Mouse (Mus musculus): ENCODE measurements at regions not wholly inside any gene's neighbourhood (a gene's known extent, or its start where the extent isn't known, plus 50 kb on each side); places are given as distances from the start of the nearest gene placed in this dataset.
A peak's percentile ranks its signal among the peaks of the same experiment; 100 is the strongest.

DNA sequence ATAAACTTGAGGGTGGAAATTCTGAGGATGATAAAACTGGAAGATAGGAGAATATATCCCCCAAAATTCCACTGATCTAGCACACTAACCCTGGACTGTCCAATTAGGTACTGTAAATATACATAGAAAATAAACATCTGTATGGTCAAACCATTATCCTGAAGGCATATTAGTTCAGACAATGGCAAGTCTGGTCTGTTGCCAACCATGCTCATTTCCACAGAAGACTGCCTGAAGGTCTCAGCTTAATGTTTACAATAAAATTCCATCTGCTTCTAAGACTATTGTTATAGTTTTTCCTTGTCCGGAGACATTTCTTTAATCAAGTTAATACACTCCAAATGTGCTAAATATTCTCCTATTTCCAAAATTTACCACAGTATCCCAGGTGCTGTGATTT lies 441.2 kb downstream of the Sorl1 start:
- no peak for DNase-seq (ENCODE audit: low spot score)

DNA sequence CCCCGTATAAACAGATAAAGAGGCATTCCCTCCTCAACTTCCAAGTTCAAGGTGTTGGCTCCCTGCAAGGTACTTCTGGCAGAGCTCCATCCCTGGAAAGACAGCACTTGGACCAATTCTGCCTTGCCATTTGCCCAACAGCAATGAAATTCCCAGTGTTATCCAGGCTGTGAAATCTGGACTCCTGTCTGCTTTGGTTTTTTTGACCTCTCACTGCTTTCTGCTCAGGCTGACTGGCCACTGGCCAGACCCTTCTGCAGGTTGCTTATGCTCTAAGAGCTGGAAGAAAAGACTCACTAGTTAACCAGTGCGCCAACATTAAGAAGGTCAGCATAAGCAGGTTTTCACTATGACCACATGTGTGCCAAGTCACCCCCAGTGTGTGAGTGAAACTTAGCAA lies 448.4 kb downstream of the Sorl1 start:
- DNase-seq (ENCODE audit: low spot score), result no peak

DNA sequence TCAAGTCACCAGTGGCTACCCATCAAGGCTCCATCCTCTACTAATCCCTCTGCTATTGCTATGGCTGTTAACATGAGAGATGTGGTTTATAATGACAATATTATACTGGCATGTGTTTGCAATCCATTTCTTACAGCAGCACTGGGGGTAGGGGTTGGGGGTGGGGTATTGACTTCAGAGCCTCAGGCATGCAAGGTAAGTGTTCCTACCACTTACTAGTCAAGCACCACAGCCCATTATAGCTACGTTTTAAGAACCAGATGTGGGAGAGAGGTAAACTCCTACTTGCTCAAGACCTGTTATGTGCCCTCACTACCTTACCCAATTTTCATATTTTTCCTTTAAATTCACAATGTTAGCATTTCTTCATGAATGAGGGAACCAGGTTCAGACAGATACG lies 451.1 kb downstream of the Sorl1 start:
- DNase-seq (ENCODE audit: low spot score), result no peak

DNA sequence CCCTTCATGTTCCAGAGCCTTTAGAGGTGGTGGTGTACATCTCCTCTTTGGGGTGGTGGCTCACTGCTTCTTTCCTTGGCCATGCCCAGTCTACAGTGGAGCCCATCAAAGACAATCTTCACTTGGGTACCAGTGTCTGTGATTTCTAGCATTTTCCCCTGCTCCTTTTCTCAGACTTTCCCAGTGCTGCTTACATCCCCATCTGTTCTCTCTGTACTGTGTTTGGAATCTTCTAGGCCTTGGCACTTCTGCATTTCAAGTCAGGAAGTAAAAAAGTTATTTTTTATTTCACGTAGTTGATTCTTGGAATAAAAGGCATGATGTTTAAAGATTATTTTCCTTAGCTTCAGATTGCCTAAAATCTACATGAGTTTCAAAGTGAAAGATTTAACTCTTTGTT lies 455.4 kb downstream of the Sorl1 start:
- no peak for DNase-seq (ENCODE audit: low spot score)

DNA sequence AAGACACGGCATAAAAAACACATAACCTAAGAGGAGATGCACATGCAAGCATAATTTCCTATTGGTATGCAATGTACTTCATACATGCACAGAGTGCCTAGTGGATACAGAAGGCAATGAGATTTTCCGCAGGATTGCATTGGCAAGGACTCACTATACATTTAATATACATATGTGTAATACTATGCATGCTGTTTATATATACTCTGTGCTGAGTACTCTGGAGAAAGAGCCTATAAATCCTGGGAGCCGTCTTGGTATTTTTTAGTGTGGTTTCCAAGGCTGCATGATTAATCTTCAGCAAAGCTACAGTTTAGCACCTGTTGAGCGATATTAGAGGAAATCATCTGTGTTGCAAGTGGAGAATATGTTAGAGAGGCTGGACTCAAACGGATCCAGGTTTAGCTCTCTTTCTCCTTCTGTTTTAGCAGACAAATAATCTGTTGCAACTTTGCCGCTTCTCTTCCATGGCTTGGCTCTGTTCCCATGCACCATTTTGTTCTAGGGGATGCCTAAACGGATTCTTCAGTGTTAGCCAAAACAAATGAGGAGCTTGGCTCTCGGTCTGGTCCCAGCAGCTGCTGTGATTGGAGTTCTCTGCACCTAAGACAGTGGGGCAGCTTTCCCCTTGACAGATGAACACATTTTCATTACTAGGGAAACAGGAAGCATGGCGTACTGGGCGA lies 459.0 kb downstream of the Sorl1 start:
- DNase-seq (ENCODE audit: low spot score), result peak; percentile 10

DNA sequence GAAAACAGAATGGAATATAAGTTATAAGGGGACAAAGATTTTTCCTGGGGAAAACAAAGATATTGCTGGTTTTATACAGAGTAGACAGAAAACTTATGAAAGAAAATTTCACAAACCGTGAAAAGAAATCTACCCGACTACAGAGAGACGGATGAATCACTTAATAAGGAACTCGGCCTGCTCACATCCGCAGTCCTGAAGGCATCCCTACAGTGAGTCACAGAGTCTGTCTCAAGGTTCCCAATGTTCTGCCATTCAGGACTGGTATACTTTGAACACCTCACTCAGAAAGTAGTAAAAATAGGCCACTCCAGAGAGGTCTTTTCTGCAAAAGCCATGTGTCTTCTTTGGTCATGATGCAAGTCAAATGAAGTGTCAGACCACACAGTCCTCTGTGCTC lies 463.5 kb downstream of the Sorl1 start:
- DNase-seq (ENCODE audit: low spot score), result no peak

DNA sequence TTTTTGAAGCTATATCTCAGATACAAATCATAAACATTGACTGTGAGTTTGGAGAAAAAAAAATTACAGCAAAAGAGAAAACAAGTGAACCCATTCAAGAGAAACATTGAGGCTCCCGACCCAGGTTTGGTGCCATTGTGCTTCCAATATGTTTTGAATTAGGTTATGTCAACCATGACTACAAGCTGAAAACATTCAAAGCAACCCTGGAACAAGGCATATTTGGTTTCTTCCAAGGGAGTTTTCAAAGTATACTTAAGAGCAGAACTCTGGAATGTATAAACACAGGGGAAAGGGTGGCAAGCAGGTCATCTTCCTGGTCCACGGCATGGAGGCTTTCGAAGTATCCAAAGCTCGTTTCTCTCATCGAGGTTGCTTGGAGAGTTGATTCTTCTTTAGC lies 464.1 kb downstream of the Sorl1 start:
- DNase-seq (ENCODE audit: low spot score), result no peak

DNA sequence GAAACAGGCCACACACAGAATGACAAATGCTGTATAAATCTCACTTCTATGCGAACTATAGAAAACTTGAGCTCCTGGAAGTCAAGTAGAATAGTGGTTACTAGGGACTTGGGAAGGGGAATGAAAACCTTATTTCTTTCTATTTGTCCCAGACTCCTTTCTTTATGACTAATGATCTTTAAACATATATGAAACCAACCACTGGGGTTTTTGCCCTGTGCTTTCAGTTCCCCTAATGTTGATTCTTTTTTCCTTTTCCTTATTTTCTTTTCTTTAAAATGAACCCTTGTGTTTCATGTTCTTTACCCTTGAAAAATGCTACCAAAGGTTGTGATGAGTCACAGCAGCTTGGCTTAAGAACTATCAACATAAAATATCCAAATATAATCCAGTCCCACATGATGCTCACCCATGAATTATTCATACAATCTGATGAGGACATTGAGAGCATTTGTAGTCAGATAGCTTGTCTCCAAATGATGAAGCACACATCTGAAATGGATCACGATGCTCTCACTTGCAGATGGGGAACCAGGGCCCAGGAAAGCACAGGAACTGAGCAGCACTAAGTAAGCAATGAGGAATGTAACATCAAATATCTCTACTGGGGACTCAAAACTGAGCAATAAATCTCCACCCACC lies 470.2 kb upstream of the Ubash3b start:
- no peak for DNase-seq (ENCODE audit: low spot score)

DNA sequence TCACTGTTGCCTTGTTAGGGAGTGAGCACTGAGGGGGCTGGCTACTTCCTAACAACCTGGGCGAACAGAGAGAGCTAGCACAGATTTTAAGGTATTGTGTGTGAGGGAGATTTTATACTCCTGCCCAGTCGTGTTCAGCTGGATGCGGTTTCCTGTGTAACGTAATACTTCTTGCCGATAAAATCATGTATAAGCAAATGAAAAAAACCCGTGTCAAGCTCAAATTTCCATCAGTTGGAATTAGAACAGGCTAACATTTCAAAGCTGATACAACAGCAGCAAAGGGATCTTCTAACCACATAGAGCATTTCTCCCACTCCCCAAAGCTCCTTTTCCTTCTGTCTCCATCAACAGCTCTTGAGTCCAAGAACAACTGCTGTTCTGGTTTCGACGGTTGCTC lies 459.8 kb upstream of the Ubash3b start:
- DNase-seq (ENCODE audit: low spot score), result no peak

DNA sequence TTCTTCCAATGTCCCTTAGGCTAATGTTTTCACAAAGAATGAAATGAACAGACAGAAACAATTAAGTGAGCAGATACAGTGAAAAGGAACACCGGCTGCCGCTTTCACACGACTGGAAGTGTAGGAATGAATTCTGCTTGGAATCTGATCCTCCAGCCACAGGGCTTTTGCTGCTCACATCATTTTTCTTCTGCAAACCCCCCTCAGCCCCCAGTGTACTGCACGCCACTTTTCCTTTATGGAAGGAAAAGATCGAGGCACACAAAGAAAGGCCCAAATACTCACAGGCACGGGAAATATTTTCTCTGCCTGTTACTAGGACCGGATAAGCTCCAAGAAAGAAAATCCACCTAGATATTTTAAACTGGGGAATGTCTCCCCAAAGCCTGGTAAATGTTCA lies 452.5 kb upstream of the Ubash3b start:
- DNase-seq (ENCODE audit: low spot score), result no peak

DNA sequence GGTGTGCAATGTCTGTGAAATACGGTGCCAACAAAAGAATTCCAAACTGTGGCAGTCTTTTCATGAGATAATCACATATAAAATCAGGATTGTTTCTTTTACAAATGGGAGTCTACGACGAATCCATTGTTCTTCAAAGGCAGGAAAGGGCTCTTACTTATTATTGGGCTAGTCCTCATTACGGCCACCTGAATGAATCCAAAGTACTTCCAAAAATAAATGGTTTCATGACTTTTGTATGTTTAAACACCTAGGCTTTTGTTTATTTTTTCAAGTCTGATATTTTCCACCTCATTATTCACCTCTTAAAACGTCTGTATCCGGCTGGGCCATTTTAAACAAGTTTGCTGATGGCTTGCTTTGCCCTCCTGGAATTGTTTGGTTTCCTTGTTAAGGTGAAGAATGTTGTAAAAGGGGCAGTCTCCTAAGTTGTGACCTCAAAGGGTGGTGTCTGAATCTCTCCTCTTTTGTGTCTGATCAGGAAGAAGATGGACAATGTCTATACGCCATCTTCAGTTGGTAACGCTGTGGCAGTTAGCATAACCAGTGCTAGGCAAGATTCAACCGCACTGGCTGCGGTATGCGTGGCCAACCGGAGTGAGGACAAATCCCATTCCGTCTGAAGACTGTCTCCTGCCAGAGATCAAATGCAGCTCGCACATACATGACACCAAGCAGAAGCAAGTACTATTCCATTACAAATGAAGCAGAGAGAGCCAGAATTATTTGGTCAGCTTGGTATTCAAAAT lies 451.5 kb upstream of the Ubash3b start:
- DNase-seq (ENCODE audit: low spot score), result no peak

DNA sequence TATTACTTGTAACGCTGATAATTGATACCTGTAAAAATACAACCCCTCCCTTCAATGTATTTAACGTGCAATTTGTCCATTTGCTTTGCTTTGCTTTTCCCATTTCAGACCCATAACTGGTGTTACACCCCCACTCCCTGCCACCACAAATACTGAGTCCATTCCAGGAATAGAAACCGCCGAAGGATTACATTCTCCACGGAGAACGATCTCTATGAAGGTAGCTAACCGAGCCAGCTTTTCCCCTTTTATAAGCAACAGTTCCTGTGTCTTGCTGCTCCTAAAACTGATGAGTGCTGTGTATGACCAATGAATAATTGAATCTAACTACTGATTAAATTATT lies 450.9 kb upstream of the Ubash3b start:
- no peak for DNase-seq (ENCODE audit: low spot score)

DNA sequence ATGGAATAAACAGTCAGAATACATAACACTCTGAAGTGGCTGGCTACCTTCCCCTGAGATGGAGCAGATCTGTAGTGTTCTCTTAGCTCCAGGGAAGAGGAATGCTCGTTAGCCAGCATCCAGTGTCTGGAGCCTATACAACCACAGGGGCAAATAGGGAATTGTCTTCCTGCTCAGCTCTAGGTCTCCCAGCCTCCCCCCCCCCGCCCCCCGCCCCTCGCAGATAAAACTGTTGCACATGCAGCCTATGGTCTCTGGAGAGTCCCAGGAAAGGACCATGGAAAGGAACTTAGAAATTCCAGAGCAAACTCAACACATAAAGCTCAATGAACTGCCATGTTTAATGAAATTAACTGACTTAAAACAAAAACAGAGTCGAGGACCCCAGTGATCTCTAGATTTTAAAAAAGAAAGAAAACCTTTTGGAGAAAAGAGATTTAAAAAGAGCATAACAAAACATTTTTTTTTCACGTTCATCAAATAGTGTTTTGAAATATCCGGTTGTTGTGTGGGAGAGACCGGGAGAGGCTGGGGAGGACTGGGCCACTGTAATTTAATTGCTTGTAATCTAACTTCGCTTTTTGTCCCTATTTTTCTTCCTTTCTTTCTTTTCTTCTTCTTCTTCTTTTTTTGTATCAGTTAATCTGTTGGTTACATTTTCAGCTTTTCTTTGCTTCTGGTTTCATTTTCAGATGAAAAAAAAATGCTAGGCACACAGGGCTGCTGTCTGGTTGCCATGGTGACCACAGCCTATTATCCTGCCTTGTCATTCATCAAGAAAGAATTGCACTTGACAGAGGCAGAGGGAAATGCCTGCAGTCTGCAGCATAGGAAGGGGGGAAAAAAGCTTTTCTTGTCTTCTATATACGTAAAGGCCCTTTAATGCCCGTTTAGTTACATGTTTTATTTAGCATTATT lies 450.3 kb upstream of the Ubash3b start:
- no peak for DNase-seq (ENCODE audit: low spot score)

DNA sequence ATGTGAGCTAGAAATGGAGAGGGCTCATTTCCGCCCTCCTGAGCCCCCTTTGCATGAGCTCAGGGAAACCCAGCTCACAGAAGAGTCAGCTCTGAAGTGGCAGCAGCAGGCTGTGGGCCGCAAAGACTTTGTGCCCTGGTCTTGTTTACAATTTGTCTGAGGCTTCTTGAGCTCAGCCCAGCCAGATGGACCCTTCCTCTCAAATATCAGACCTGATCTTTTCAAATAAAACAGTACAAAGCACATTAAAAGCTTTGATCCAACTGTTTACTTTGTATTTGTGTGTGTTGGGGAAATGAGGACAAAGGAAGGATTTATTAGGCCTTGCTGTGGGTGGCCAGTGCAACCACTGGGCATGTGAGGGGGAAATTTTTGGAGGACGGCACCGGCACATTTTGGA lies 448.9 kb upstream of the Ubash3b start:
- no peak for DNase-seq (ENCODE audit: low spot score)

DNA sequence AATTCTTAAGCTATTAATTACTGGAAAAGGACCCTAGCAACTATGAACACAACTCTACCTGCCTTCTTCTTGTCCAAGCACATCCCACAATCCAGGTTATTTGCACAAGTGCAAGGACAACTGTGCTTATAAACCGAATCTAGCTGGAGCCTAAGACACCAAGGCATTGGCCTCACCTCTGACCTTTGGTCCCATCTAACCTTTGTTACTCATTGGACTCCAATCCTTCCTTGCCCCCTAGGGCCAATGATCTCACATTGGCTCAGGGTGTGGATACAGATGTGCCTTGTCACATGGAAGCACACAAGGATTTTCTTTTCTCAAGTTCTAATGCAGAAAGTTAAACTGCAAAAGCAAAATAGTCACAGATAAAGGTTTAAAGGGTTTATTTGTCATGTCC lies 444.6 kb upstream of the Ubash3b start:
- DNase-seq (ENCODE audit: low spot score), result no peak

DNA sequence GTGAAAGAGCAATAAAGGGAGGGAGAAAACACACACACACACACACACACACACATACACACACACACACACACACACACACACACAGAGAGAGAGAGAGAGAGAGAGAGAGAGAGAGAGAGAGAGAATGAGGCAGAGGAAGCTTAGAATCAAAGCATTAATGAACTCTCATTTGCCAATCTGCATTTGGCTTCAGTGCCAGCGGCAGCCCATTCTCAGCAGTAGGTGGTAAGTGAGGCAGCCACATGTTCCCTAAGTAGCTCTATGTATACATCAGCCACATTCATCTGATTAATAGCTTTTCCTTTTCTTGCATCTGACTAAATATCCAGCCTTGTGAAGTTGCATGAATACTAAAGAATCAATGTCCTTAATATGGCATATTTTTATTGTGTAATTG lies 443.4 kb upstream of the Ubash3b start:
- no peak for DNase-seq (ENCODE audit: low spot score)

DNA sequence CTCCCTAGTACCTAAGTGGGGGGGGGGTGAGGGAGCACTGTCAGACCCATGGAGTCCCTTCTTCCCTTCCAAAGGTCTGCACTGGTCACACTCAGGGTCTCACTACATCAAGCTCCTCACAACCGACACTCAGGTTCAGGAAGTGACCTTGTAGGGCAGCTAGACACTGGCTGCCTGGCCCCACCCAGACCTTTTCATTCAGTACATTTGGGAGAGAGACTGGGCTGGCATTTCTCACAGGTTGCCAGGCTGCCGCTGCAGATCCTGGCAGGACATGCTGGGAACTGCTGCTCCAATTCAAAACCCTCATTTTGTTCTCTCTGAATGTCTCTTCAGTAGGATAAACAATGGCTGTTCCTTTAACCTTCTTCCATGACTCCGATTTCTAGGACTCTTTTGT lies 439.3 kb upstream of the Ubash3b start:
- DNase-seq (ENCODE audit: low spot score), result no peak

DNA sequence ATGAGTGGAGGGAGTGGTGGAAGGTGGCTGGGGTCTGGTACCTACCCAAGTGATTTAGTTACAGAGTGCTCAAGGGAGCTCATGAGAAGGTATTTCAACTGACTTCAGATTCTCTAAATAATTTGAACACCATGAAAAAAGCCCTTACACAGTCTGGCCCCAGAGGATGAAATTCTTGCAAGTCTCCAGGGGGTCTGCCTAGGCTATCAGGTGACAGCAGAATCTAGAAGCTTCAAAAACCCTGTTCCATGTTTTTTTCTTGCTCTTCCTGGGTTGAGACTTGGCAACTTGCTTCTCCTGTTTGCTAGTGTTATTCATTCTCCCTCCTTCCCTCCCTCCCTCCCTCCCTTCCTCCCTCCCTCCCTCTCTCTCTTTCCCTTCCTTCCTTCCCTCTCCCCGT lies 438.4 kb upstream of the Ubash3b start:
- no peak for DNase-seq (ENCODE audit: low spot score)

DNA sequence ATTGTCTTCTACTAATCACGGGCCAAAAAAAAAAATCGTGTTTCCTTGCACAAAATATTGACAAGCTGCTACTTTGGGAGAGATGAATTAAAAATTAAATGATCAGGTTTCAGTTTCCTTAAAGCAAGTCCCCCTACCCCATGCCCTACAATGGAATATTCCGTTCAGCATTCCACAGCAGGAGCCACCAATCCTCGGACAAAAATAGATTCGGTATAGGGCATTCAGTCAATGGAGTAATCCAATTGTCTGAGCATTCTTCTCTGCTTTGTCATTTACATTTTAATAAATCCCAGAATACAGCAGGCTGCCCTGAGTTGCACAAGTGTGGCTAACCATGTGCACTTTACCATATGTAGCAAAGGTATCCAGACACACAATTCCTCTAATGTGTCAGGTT lies 434.3 kb upstream of the Ubash3b start:
- no peak for DNase-seq (ENCODE audit: low spot score)

DNA sequence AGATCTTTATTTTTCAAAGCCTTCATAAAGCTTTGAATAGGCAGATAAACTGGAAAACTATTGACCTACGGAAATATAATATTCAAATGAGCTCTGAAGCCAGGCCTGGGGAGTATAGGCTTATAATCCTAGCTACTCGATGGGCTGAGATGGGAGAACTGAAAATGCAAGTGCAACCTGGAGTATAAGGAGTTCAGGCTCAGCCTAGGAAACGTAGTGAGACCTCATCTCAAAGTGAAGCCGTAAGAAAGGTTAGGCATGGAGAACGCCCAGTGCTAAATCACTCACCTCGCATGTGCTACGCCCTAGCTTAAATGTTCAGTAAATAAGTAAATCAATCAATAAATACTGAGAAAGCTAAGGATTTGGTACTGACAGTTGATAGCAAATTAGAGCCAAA lies 432.5 kb upstream of the Ubash3b start:
- DNase-seq (ENCODE audit: low spot score), result no peak

DNA sequence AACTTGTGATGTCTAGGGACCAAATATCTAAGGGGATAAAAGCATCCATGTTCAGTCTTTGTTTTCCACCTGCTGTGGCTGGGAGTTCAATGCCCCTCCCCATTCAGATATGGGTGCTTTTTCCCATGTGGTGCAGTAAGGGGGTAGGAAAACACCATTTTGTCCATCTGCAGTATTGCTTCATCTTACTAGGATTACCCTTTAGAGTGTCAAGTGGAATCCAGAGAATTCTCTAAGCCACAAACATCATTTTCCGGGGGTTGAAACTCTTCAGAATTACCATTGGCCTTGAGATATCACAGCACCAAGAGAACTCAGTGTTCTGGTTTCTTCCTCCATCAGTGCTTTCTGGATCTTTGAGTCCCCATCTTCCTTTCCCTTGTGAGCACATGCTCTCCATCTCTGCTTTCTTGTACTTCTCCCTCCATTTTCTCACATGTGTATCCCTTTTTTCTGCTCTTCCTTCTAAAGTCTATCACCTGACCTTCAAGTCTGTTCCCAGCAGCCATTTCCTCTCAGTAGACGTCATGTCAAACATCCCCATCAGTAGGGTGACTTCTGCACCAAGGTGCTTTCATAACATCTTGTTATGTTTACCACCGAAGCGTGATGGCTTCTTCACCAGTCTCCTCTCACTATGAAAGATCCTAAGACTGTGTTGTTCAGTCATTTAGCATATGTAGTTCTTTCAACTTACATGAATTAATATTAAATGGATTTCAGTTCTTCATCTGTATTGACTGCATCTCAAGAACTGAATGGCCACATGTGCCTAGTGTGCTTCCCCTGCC lies 431.6 kb upstream of the Ubash3b start:
- DNase-seq (ENCODE audit: low spot score), result no peak

DNA sequence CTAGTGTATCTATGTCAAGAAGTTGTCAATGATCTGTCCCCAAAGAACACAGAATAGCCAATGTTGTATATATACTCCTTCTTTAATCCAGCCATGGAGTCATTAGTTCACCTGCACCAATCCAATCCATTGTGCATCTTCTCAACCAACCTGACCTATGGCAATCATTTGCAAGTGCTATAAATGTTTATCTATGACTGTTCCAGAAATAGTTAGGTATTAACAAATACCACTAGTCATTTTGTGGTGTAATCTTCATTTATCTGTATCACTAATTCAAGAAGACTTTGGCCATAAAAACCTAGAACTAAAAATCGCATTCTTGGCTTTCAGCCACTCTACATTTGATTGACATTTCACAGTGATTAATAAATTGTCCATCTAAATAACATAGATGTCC lies 430.6 kb upstream of the Ubash3b start:
- no peak for DNase-seq (ENCODE audit: low spot score)
